Mouse (Mus musculus): ENCODE data around the gene Mapk6. TPM values are rescaled to one million over a fixed set of nuclear protein-coding genes. Genes with fewer than 3 reads are reported as not detected.

Gene Mapk6
- polyA plus RNA-seq, 1 experiment from 2014 or later: 40.1 TPM

DNA sequence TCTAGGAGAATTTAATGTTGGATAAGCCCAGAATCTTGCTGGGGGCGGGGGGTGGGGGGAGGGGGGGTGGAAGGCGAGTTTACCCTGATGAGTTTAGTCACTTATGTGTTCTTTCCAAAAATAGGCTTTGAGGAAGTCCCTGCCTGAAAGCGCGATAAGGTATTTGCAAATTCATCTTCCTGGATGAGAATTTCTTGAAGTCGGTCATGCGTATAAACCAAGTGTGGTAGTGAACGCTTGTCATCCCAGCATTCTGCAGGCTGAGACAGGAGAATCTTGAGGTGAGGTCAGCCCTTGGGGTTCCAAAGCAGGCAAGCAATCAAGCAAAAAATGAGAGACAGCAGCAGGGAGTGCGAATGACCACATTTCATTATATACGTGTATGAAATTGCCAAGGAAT lies 1.8 kb upstream of the Mapk6 start:
- Histone ChIP-seq H3K4me2 (ENCODE audit: low read length) (no peak overlapping the region), H3K27ac (no peak overlapping the region), H3K9ac (ENCODE audit: low read depth, low read length) (no peak overlapping the region), H3K27me3 (ENCODE audit: insufficient read depth, low read length) (no peaks in the 10 kb centered on the region), H3K4me3 (replicated peaks; ENCODE audit: low read depth, low read length) (no peak overlapping the region), H3K36me3 (ENCODE audit: insufficient read depth, low read length) (no peaks in the 10 kb centered on the region), H3K4me1 (replicated peaks; ENCODE audit: insufficient read depth, low read length) (no peaks in the 10 kb centered on the region), H3K9me3 (replicated peaks; ENCODE audit: low read length) (no peaks in the 10 kb centered on the region)
- no peak for TF ChIP-seq CTCF (IDR thresholded peaks at IDR 0.05; ENCODE audit: low read depth)
- DNase-seq (ENCODE audit: low spot score) (no peak), ATAC-seq (replicated peaks; ENCODE audit: low FRiP score, low read depth) (no peak)
- 70% methylated on average over 9 of the region's 9 CpGs for WGBS

DNA sequence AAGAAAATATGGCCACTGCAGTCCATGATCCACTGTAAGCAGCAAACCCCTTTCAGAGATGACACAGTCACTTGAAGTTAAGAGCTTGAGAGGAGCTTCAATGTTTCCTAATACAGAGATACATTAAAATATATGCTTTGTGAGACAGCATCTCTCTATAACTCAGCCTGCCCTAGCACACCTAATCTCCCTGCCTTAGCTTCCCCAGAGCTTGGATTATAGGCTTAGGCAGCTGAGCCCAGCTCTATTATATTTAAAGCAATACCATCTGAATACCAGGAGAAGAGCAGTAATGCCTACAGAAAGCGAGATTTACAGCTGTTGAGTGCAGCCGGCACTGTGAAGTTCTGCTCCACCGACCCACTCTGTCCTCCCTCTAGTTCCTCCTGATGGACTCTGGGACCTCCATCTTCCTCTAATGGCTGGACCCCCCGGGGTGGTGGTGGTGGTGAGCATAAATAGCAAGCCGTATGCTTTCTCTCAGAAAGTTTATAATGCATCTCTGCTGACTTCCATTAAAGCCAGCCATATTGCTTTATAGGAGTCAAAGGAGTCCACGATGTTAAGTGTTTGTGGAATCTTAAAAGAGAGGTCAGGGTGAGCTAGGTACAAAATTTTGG lies 1.2 kb upstream of the Mapk6 start:
- Histone ChIP-seq H3K27me3 (ENCODE audit: insufficient read depth, low read length) (no peaks in the 10 kb centered on the region), H3K36me3 (ENCODE audit: insufficient read depth, low read length) (no peaks in the 10 kb centered on the region), H3K4me2 (ENCODE audit: low read length) (no peak overlapping the region), H3K27ac (no peak overlapping the region), H3K9me3 (replicated peaks; ENCODE audit: low read length) (no peaks in the 10 kb centered on the region), H3K4me3 (replicated peaks; ENCODE audit: low read depth, low read length) (no peak overlapping the region), H3K4me1 (replicated peaks; ENCODE audit: insufficient read depth, low read length) (no peaks in the 10 kb centered on the region), H3K9ac (ENCODE audit: low read depth, low read length) (no peak overlapping the region)
- no peak for TF ChIP-seq CTCF (IDR thresholded peaks at IDR 0.05; ENCODE audit: low read depth)
- ATAC-seq (replicated peaks; ENCODE audit: low FRiP score, low read depth) (no peak), DNase-seq (ENCODE audit: low spot score) (peak; percentile 25)
- WGBS: 47% methylated on average over 6 of the region's 6 CpGs

DNA sequence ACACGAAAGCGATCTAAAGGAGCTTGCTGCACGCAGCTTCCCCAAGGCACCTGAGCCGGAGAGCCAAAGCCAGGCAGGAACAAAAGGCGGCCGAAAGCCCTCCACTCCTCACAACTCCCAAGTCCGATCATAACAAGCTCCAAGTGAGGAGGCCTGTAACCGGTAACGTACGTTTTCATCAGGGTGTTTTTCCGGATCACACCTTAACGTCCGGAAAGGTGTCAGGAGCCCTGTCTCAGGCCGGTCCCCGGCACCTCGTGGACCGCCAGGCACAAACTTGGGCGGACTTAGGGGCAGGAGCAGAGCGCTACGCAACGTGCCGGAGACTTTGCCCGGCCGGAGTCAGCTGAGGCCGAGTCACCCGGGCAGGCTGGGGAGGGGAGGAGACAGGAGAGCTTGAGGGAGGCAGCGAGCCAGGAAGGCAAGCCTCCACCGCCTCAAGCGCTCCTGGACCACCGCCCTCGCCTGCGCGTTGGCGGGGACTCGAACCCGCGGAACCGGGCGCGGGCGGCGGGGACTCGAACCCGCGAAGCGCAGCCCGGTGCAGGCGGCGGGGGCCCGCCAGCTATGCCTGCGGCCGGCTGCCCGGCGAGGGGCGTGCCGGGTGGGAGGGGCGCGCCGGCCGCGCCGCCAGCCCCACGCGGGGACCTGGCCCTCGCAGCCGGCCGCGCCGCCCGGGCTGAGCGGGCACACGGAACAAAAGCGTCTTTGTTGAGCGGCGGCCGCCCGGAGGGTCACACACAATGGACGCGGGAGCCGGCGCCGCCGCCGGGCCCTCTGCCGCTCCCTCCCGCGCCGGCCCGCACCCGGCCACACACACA lies 564 bp downstream of the Mapk6 start:
- under 1% methylated on average over 67 of the region's 90 CpGs for WGBS
- DNase-seq (ENCODE audit: low spot score) (peak; percentile 73), ATAC-seq (replicated peaks; ENCODE audit: low FRiP score, low read depth) (peak; percentile 81)

DNA sequence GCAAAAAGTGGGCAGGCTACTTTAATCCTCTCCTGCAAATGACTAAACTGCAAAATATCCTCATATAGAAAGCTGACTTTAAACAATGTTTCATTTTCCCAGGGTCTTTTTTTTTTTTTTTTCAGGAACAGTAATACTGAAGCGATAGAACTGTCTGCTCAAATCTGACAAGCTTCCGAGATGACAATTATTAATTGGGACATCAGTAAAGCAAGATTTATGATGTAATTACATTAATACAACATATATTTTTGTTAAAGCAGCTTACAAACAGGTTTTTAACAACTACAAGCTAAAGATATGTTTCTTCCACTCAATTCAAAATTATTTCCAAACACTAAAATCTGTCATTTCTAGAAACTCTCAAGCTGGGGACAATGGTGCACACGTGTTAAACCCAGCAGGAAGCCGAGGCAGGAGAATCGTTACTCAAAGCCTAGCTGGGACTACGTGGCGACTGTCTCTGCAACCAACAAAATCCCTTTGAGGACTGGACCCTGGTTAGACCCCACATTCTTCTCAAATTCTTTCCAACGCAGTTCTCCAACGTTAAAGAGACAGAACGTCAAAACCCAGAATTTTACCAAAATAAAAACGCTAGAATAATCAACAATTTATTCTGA lies 1.5 kb downstream of the Mapk6 start:
- DNase-seq (ENCODE audit: low spot score) (peak; percentile 52), ATAC-seq (replicated peaks; ENCODE audit: low FRiP score, low read depth) (no peak)
- no peaks in the 10 kb centered on the region for H3K27me3 ChIP-seq (ENCODE audit: insufficient read depth, low read length)
- H3K27ac ChIP-seq: peak overlapping the region; percentile 99
- peak overlapping the region; percentile 88 for H3K4me3 ChIP-seq (replicated peaks; ENCODE audit: low read depth, low read length)
- H3K4me2 ChIP-seq (ENCODE audit: low read length): peak overlapping the region; percentile 68
- WGBS: 5% methylated on average over 11 of the region's 11 CpGs
- no peaks in the 10 kb centered on the region for H3K9me3 ChIP-seq (replicated peaks; ENCODE audit: low read length)
- H3K9ac ChIP-seq (ENCODE audit: low read depth, low read length): peak overlapping the region; percentile 93
- H3K4me1 ChIP-seq (replicated peaks; ENCODE audit: insufficient read depth, low read length): no peaks in the 10 kb centered on the region
- TF ChIP-seq CTCF (IDR thresholded peaks at IDR 0.05; ENCODE audit: low read depth): no peak
- no peaks in the 10 kb centered on the region for H3K36me3 ChIP-seq (ENCODE audit: insufficient read depth, low read length)

More for the DNA sequence above, 564 bp downstream of the Mapk6 start:
- no peaks in the 10 kb centered on the region for H3K36me3 ChIP-seq (ENCODE audit: insufficient read depth, low read length)
- H3K9ac ChIP-seq (ENCODE audit: low read depth, low read length): peak overlapping the region; percentile 93
- peak overlapping the region; percentile 99 for H3K27ac ChIP-seq
- H3K4me1 ChIP-seq (replicated peaks; ENCODE audit: insufficient read depth, low read length): no peaks in the 10 kb centered on the region
- no peaks in the 10 kb centered on the region for H3K9me3 ChIP-seq (replicated peaks; ENCODE audit: low read length)
- H3K4me2 ChIP-seq (ENCODE audit: low read length): peak overlapping the region; percentile 68
- no peak for TF ChIP-seq CTCF (IDR thresholded peaks at IDR 0.05; ENCODE audit: low read depth)
- peak overlapping the region; percentile 88 for H3K4me3 ChIP-seq (replicated peaks; ENCODE audit: low read depth, low read length)
- H3K27me3 ChIP-seq (ENCODE audit: insufficient read depth, low read length): no peaks in the 10 kb centered on the region

DNA sequence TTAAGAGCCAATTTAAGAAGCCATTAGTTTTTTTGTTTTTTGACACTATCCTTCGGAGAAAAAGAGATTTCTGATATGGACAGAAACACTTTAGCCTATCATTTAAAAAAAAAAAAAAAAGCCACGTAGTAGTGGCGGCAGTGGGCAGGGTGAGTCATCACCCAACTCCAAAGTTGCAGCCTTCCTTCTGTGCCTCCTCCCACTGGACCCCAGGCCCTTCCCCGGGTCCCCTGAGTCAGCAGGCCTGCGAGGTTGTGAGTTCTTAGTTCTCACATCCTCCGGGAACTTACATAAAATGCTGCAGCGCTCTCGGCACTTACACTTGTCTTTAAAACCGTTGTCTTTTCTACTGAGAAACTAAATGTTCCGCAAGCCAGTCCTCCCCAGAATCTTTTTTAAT lies 2.0 kb downstream of the Mapk6 start:
- DNase-seq (ENCODE audit: low spot score): peak; percentile 52
- no peak for TF ChIP-seq CTCF (IDR thresholded peaks at IDR 0.05; ENCODE audit: low read depth)

DNA sequence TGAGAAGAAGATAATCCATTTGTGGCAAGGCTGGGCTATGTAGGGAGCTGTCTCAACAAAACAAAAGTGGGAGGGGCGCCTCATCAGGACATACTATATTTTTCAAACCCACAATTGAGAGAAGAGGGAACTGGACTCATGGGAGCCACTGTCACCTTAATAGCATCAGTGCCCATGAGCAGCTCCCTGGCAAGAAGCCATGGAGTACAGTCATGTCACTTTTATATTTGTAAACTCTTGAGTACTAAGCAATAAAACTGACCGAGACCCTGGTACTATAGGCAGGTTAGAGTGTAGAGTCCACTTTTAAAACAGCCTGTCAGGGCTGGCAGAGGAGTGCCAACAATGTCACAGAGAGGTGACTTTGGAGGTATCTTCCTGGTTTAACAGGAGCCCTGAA lies 3.7 kb downstream of the Mapk6 start:
- H3K27ac ChIP-seq: no peak overlapping the region
- H3K27me3 ChIP-seq (ENCODE audit: insufficient read depth, low read length): no peaks in the 10 kb centered on the region
- peaks cover 10% of the 10 kb centered on the region; the same call in 1 of the 2 replicates for H3K4me1 ChIP-seq (replicated peaks; ENCODE audit: insufficient read depth, low read length)
- H3K4me3 ChIP-seq (replicated peaks; ENCODE audit: low read depth, low read length): no peak overlapping the region
- H3K36me3 ChIP-seq (ENCODE audit: insufficient read depth, low read length): no peaks in the 10 kb centered on the region
- no peak overlapping the region for H3K9ac ChIP-seq (ENCODE audit: low read depth, low read length)
- H3K9me3 ChIP-seq (replicated peaks; ENCODE audit: low read length): no peaks in the 10 kb centered on the region
- WGBS: 88% methylated on average over 2 of the region's 2 CpGs
- ATAC-seq (replicated peaks; ENCODE audit: low FRiP score, low read depth) (no peak), DNase-seq (ENCODE audit: low spot score) (no peak)
- no peak overlapping the region for H3K4me2 ChIP-seq (ENCODE audit: low read length)
- TF ChIP-seq CTCF (IDR thresholded peaks at IDR 0.05; ENCODE audit: low read depth): no peak

More for the DNA sequence above, 2.0 kb downstream of the Mapk6 start:
- WGBS: 11% methylated on average over 10 of the region's 10 CpGs
- Histone ChIP-seq H3K36me3 (ENCODE audit: insufficient read depth, low read length) (no peaks in the 10 kb centered on the region), H3K4me2 (ENCODE audit: low read length) (peak overlapping the region; percentile 68), H3K27ac (no peak overlapping the region), H3K9me3 (replicated peaks; ENCODE audit: low read length) (no peaks in the 10 kb centered on the region), H3K9ac (ENCODE audit: low read depth, low read length) (no peak overlapping the region), H3K27me3 (ENCODE audit: insufficient read depth, low read length) (no peaks in the 10 kb centered on the region), H3K4me1 (replicated peaks; ENCODE audit: insufficient read depth, low read length) (no peaks in the 10 kb centered on the region), H3K4me3 (replicated peaks; ENCODE audit: low read depth, low read length) (peak overlapping the region; percentile 88)
- ATAC-seq (replicated peaks; ENCODE audit: low FRiP score, low read depth): no peak
